Mouse (Mus musculus): ENCODE results near the gene Fam186a. TPM values are rescaled to one million over a fixed set of nuclear protein-coding genes. Genes with fewer than 3 reads are reported as not detected.
A peak's percentile ranks its signal among the peaks of the same experiment; 100 is the strongest.
"Not testable (repeated sequence)": the region's sequence is repeated elsewhere in the genome, so short reads cannot be mapped to it uniquely, and the experiment has no call there.

The Fam186a gene
- polyA plus RNA-seq, 1 experiment from 2014 or later = not detected

DNA sequence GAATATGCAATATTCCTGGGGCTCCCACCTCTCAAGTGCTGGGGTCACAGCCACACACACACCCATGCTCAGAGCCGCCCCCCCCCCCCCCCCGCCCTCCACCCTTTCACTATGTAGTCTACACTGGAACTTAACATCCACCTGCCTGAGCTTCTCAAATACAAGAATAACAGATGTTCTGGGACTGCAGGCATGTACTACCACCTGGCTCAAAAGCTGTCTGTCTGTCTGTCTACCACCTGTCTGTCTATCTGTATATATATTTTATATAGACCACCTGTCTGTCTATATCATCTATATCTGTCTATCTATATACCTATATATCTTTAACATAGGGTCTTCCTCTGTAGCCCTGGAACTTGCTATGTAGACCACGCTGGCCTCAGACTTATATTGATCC lies 75.5 kb downstream of the Fam186a start:
- H3K36me3 ChIP-seq (ENCODE audit: control insufficient read depth, insufficient read depth, low read length) = no peaks in the 10 kb centered on the region
- H3K27ac ChIP-seq (ENCODE audit: low read depth, low read length) = no peak overlapping the region
- no peak overlapping the region for H3K4me2 ChIP-seq (ENCODE audit: low read depth, low read length, severe bottlenecking)
- no peak overlapping the region for H3K9ac ChIP-seq (ENCODE audit: low read length)
- ATAC-seq (replicated peaks; ENCODE audit: low FRiP score) = no peak
- no peaks in the 10 kb centered on the region for H3K27me3 ChIP-seq (ENCODE audit: control insufficient read depth, insufficient read depth, low read length)
- no peaks in the 10 kb centered on the region for H3K4me1 ChIP-seq (replicated peaks; ENCODE audit: control insufficient read depth, insufficient read depth, low read length)
- 83% methylated on average over 2 of the region's 3 CpGs for WGBS
- no peak overlapping the region for H3K4me3 ChIP-seq (ENCODE audit: low read depth, low read length)
- no peak for DNase-seq (ENCODE audit: low spot score)
- no peaks in the 10 kb centered on the region for H3K9me3 ChIP-seq (ENCODE audit: control insufficient read depth, low read length)

DNA sequence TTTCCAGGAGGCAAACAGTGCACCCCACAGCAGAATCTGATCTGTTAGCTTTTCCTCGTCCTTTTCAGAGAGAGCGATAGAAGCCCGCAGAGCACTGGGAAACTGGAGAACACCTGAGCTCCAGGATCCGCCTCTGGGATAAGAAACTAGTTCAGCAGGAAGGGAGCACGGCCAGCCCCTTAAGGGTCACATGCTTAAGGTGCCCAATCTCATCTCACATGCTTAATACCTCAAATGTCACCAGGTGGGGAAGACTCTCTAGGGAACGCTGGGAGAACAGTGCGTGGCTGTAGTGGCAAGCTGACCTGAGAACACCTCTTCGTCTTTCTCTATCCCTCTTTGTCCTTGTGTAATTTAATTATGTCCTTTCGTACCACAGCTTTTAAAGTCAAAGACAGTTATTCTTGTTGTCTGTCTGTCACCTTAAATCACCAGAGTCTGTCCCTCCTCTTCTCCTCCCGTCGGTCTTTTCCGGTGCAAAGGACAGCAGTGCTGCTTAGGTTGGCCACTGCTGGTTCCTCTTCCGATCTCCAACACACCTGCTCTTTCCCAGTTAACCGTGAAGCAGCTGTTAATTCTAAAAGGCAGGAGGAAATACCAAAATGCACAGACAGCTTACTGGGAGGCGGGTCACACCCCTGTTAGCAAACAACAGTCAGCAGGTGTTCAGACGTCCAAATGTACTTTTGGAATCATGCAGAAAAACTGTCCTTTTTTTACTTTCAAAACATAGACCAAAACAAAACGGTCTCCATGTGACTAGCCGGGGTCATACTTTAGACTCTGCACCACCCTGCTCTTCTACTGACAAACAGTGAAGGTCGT lies 76.2 kb downstream of the Fam186a start:
- Histone ChIP-seq H3K27me3 (ENCODE audit: control insufficient read depth, insufficient read depth, low read length) (no peaks in the 10 kb centered on the region), H3K4me1 (replicated peaks; ENCODE audit: control insufficient read depth, insufficient read depth, low read length) (no peaks in the 10 kb centered on the region), H3K4me2 (ENCODE audit: low read depth, low read length, severe bottlenecking) (no peak overlapping the region), H3K4me3 (ENCODE audit: low read depth, low read length) (no peak overlapping the region), H3K27ac (ENCODE audit: low read depth, low read length) (no peak overlapping the region), H3K9me3 (ENCODE audit: control insufficient read depth, low read length) (no peaks in the 10 kb centered on the region), H3K9ac (ENCODE audit: low read length) (no peak overlapping the region), H3K36me3 (ENCODE audit: control insufficient read depth, insufficient read depth, low read length) (no peaks in the 10 kb centered on the region)
- ATAC-seq (replicated peaks; ENCODE audit: low FRiP score) (no peak), DNase-seq (ENCODE audit: low spot score) (no peak)
- 64% methylated on average over 19 of the region's 19 CpGs for WGBS

DNA sequence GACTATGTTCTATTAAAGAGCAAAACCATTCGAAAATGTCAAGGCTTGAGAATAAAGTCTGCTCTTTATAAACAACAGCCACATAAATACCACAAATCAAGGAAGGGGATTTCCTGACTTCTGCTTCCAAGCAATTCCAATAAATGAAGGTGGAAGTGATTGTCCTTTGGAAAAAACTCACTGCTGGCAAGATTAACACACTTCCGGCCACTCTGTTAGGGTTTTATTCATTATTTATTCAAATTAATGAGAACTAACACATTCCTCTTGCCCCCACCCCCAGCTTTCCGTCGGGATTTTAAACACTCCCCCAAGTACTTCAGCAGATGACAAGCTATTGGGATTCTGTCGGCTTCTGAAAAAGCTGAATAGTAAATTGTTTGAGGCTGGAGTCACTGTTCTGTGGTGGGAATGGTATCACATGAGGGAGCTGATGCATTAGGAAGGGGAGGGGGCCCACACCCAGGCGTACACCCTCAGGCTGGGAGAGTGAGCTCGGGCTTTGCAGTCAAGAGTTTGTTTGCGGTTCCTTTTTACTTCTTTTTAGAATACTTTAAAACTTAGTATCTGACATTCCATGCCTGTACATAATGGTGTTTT lies 77.5 kb downstream of the Fam186a start:
- WGBS = 56% methylated on average over 8 of the region's 8 CpGs
- DNase-seq (ENCODE audit: low spot score) (no peak), ATAC-seq (replicated peaks; ENCODE audit: low FRiP score) (no peak)
- H3K9ac ChIP-seq (ENCODE audit: low read length) = no peak overlapping the region
- no peaks in the 10 kb centered on the region for H3K9me3 ChIP-seq (ENCODE audit: control insufficient read depth, low read length)
- no peak overlapping the region for H3K4me2 ChIP-seq (ENCODE audit: low read depth, low read length, severe bottlenecking)
- no peaks in the 10 kb centered on the region for H3K27me3 ChIP-seq (ENCODE audit: control insufficient read depth, insufficient read depth, low read length)
- no peaks in the 10 kb centered on the region for H3K36me3 ChIP-seq (ENCODE audit: control insufficient read depth, insufficient read depth, low read length)
- H3K4me3 ChIP-seq (ENCODE audit: low read depth, low read length) = no peak overlapping the region
- no peaks in the 10 kb centered on the region for H3K4me1 ChIP-seq (replicated peaks; ENCODE audit: control insufficient read depth, insufficient read depth, low read length)
- H3K27ac ChIP-seq (ENCODE audit: low read depth, low read length) = no peak overlapping the region

DNA sequence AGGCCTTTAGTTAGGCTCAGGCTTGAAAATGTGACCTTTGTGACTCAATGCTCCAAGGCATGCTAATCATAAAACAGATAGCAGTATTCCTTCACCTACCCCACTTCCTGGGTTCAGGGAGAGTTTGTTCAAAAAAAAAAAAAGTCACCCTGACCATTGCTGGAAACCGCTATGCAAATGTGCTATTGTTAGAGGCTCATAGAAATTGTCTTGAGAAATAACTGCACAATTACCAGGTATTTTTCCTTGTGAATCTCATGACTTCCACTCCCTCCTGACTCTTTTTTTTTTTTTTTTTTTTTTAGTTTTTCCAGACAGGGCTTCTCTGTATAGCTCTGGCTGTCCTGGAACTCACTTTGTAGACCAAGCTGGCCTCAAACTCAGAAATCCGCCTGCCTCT lies 79.7 kb downstream of the Fam186a start:
- H3K36me3 ChIP-seq (ENCODE audit: control insufficient read depth, insufficient read depth, low read length); H3K9ac ChIP-seq (ENCODE audit: low read length); H3K27ac ChIP-seq (ENCODE audit: low read depth, low read length); ATAC-seq (replicated peaks; ENCODE audit: low FRiP score); H3K4me3 ChIP-seq (ENCODE audit: low read depth, low read length); H3K9me3 ChIP-seq (ENCODE audit: control insufficient read depth, low read length); H3K27me3 ChIP-seq (ENCODE audit: control insufficient read depth, insufficient read depth, low read length); DNase-seq (ENCODE audit: low spot score); H3K4me1 ChIP-seq (replicated peaks; ENCODE audit: control insufficient read depth, insufficient read depth, low read length); H3K4me2 ChIP-seq (ENCODE audit: low read depth, low read length, severe bottlenecking): not testable (repeated sequence)
- 92% methylated on average over 2 of the region's 2 CpGs for WGBS

DNA sequence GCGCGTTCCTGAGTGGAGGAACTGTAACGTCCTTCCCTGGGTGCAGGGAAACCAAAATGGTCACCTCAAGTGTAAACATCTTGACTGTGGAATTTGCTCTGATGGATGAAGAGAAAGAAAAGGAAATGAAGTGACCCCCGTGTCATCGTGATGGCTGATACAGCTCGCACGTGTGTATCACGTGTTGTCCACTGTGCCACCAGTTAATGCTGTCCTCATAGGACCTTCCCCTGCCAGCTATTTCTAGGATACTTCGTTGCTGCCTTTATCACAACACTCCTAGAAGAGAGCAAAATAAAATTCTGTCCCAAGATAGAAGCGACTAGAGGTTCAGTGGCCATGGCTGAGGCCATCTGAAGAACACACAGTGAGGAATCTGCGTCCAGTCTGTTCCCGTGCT lies 82.8 kb downstream of the Fam186a start:
- 92% methylated on average over 12 of the region's 12 CpGs for WGBS
- Histone ChIP-seq H3K27me3 (ENCODE audit: control insufficient read depth, insufficient read depth, low read length) (no peaks in the 10 kb centered on the region), H3K4me1 (replicated peaks; ENCODE audit: control insufficient read depth, insufficient read depth, low read length) (no peaks in the 10 kb centered on the region), H3K36me3 (ENCODE audit: control insufficient read depth, insufficient read depth, low read length) (no peaks in the 10 kb centered on the region), H3K27ac (ENCODE audit: low read depth, low read length) (no peak overlapping the region), H3K4me3 (ENCODE audit: low read depth, low read length) (no peak overlapping the region), H3K9ac (ENCODE audit: low read length) (no peak overlapping the region), H3K9me3 (ENCODE audit: control insufficient read depth, low read length) (no peaks in the 10 kb centered on the region), H3K4me2 (ENCODE audit: low read depth, low read length, severe bottlenecking) (no peak overlapping the region)
- no peak for DNase-seq (ENCODE audit: low spot score)
- ATAC-seq (replicated peaks; ENCODE audit: low FRiP score) = no peak

DNA sequence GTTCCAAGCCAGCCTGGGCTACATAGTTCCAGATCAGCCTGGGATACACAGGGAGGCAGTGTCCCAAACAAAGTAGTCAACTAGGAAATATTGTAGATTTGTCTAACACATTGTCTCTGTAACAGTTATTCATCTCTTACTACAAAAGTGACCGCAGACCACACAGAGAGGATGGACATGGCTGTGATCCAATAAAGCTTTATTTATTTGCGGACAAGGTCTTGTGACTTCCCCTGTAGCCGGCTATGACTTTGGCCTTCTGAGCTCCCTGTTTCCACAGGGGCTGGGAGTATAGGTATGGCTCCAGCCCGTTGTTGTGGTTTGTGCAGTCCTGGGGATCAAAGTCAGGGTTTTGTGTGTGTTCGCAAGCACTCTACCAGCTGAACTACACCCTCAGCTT lies 88.3 kb downstream of the Fam186a start:
- WGBS = 92% methylated on average over 5 of the region's 5 CpGs
- H3K9me3 ChIP-seq (ENCODE audit: control insufficient read depth, low read length) = no peaks in the 10 kb centered on the region
- H3K9ac ChIP-seq (ENCODE audit: low read length) = no peak overlapping the region
- DNase-seq (ENCODE audit: low spot score) = no peak
- H3K27ac ChIP-seq (ENCODE audit: low read depth, low read length) = no peak overlapping the region
- no peak overlapping the region for H3K4me2 ChIP-seq (ENCODE audit: low read depth, low read length, severe bottlenecking)
- H3K36me3 ChIP-seq (ENCODE audit: control insufficient read depth, insufficient read depth, low read length) = no peaks in the 10 kb centered on the region
- H3K4me3 ChIP-seq (ENCODE audit: low read depth, low read length) = no peak overlapping the region
- 0 out of 2 replicates have a peak, but pooled peaks cover 7% of the 10 kb centered on the region for H3K4me1 ChIP-seq (replicated peaks; ENCODE audit: control insufficient read depth, insufficient read depth, low read length)
- no peaks in the 10 kb centered on the region for H3K27me3 ChIP-seq (ENCODE audit: control insufficient read depth, insufficient read depth, low read length)
- no peak for ATAC-seq (replicated peaks; ENCODE audit: low FRiP score)

DNA sequence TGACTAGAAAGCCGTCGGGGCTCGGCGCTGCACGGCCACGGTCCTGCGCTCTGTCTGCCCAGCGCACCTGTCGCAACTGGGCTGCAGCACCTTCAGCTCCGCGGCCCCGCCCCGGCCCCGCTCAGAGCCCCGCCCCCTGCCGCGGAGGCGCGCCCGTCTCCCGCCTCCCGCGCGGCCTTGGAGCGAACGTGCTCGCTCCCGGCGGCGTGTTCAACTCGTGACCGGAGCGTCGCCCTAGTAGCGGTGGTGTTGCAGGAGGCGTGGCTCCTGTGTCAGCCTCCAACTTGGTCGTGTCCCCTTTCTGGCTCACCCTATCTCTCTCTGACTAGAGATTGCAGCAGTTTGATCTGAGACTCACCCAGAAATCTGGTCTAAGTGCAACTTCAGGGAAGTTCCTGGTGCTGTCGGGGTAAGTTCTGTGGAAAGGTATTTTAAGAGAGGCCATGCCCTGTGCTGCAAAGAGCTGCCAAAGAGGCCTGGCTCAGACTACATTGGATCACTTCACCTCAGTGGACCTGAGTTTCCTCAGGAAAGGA lies 91.5 kb downstream of the Fam186a start, which contains the start of gene Lima1:
Gene Lima1 (minus strand): TSS at position 123 of the 536 bp plus-strand sequence.
- WGBS = 1% methylated on average over 38 of the region's 38 CpGs
- DNase-seq (ENCODE audit: low spot score) (peak; percentile 94), ATAC-seq (replicated peaks; ENCODE audit: low FRiP score) (peak; percentile 89)
- 0 out of 2 replicates have a peak, but pooled peaks cover 7% of the 10 kb centered on the region for H3K4me1 ChIP-seq (replicated peaks; ENCODE audit: control insufficient read depth, insufficient read depth, low read length)
- no peak within 1 kb of the TSS for H3K27ac ChIP-seq (ENCODE audit: low read depth, low read length)
- peak within 1 kb of the TSS; percentile 69 for H3K9ac ChIP-seq (ENCODE audit: low read length)
- H3K36me3 ChIP-seq (ENCODE audit: control insufficient read depth, insufficient read depth, low read length) = no peaks in the 10 kb centered on the region
- no peaks in the 10 kb centered on the region for H3K27me3 ChIP-seq (ENCODE audit: control insufficient read depth, insufficient read depth, low read length)
- peak within 1 kb of the TSS; percentile 92 for H3K4me2 ChIP-seq (ENCODE audit: low read depth, low read length, severe bottlenecking)
- H3K9me3 ChIP-seq (ENCODE audit: control insufficient read depth, low read length) = no peaks in the 10 kb centered on the region
- peak within 1 kb of the TSS; percentile 67 for H3K4me3 ChIP-seq (ENCODE audit: low read depth, low read length)

DNA sequence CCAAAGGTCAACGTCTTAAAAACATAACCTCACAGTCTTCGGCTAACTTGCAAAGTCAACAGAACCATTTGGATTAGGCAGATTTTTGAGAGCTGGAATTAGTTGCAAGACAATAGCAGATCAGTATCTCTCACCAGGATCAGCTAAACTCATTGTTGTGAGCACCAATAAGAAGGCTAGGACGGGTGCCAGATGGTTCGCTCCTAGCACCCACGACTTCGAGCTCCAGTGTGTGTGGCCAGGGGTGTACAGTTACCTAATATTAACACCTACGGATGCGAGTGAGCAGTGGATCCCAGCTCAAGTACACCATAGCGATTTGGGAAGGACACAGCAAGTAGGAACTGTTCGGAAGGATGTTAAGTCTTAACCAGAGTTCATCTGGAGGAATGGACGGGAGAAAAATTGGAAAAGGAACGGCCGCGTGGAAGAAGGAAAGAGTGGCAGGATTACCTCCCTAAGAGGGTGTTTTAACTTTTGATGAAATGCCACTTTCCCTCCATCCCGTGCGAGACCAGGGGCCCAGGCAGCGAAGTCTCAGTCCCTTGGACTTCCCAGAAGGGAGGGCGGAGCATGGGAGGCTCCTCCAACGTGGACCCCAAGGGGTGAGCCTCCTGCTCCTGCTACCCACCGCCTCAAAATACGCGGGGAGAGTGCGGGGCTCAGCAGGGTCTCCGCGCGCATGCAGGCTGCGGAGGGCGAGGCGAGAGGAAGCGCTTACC lies 92.1 kb downstream of the Fam186a start:
- WGBS = 5% methylated on average over 27 of the region's 30 CpGs
- Histone ChIP-seq H3K9ac (ENCODE audit: low read length) (peak overlapping the region; percentile 69), H3K4me3 (ENCODE audit: low read depth, low read length) (peak overlapping the region; percentile 67), H3K36me3 (ENCODE audit: control insufficient read depth, insufficient read depth, low read length) (no peaks in the 10 kb centered on the region), H3K4me2 (ENCODE audit: low read depth, low read length, severe bottlenecking) (peak overlapping the region; percentile 92), H3K27me3 (ENCODE audit: control insufficient read depth, insufficient read depth, low read length) (no peaks in the 10 kb centered on the region), H3K9me3 (ENCODE audit: control insufficient read depth, low read length) (no peaks in the 10 kb centered on the region), H3K27ac (ENCODE audit: low read depth, low read length) (no peak overlapping the region), H3K4me1 (replicated peaks; ENCODE audit: control insufficient read depth, insufficient read depth, low read length) (0 out of 2 replicates have a peak, but pooled peaks cover 7% of the 10 kb centered on the region)
- ATAC-seq (replicated peaks; ENCODE audit: low FRiP score) = peak; percentile 63
- DNase-seq (ENCODE audit: low spot score) = no peak

Measured in forebrain, embryonic 11.5 days (tissue).